Mouse (Mus musculus) brain, embryonic 14.5 days (tissue): ENCODE measurements around the gene Cfap45.

Experiments
- CTCF ChIP-seq: fragments of 200-500 bp; IDR thresholded peaks from 2 replicates; pipeline ENCODE4 v1.5.1; 2012; ENCODE audit warnings: inconsistent platforms, mild to moderate bottlenecking, moderate library complexity, borderline replicate concordance; ENCODE audit not compliant: insufficient read depth, insufficient read length; ENCODE audit errors: extremely low read depth
- POLR2A ChIP-seq: fragments of 200-500 bp; IDR thresholded peaks from 2 replicates; pipeline ENCODE4 v1.6.1; 2012; ENCODE audit warnings: mild to moderate bottlenecking, inconsistent platforms, borderline replicate concordance; ENCODE audit not compliant: poor library complexity, insufficient read depth, insufficient read length, severe bottlenecking; ENCODE audit errors: extremely low read depth

GRCm38 (mm10) chr1:172548501-172548900 lies 27.9 kb downstream of the Cfap45 start:
- no peak for TF ChIP-seq CTCF
- TF ChIP-seq POLR2A: no peak
